Mouse (Mus musculus) E14TG2a.4 (cell line): Measurements from ENCODE around the gene Slc9a5.

Experiments used
- H3K27me3 ChIP-seq: 2 replicates; pipeline ENCODE4 v1.6.1; 2014; ENCODE audit warnings: low read length, control low read depth; ENCODE audit not compliant: insufficient read depth
- H3K36me3 ChIP-seq: 2 replicates; pipeline ENCODE4 v1.6.1; 2014; ENCODE audit warnings: low read length, control low read depth; ENCODE audit not compliant: insufficient read depth
- H3K4me1 ChIP-seq: replicated peaks from 2 replicates; pipeline ENCODE4 v1.6.1; 2014; ENCODE audit warnings: low read depth, low read length, control low read depth
- H3K4me3 ChIP-seq: replicated peaks from 2 replicates; pipeline ENCODE4 v1.5.1; 2014; ENCODE audit warnings: mild to moderate bottlenecking, low read length
- H3K9me3 ChIP-seq: 2 replicates; pipeline ENCODE4 v1.6.1; 2014; ENCODE audit warnings: low read length, control low read depth
- CTCF ChIP-seq: conservative IDR thresholded peaks from 2 replicates; pipeline ENCODE4 v1.5.1; 2014; ENCODE audit warnings: low read length
- NANOG ChIP-seq: IDR thresholded peaks from 2 replicates; pipeline ENCODE4 v1.6.1; 2014; ENCODE audit warnings: borderline replicate concordance, low read length, mixed read lengths
- POU5F1 ChIP-seq: IDR thresholded peaks from 2 replicates; pipeline ENCODE4 v1.6.1; 2014; ENCODE audit warnings: low read length, borderline replicate concordance

Gene Slc9a5

DNA sequence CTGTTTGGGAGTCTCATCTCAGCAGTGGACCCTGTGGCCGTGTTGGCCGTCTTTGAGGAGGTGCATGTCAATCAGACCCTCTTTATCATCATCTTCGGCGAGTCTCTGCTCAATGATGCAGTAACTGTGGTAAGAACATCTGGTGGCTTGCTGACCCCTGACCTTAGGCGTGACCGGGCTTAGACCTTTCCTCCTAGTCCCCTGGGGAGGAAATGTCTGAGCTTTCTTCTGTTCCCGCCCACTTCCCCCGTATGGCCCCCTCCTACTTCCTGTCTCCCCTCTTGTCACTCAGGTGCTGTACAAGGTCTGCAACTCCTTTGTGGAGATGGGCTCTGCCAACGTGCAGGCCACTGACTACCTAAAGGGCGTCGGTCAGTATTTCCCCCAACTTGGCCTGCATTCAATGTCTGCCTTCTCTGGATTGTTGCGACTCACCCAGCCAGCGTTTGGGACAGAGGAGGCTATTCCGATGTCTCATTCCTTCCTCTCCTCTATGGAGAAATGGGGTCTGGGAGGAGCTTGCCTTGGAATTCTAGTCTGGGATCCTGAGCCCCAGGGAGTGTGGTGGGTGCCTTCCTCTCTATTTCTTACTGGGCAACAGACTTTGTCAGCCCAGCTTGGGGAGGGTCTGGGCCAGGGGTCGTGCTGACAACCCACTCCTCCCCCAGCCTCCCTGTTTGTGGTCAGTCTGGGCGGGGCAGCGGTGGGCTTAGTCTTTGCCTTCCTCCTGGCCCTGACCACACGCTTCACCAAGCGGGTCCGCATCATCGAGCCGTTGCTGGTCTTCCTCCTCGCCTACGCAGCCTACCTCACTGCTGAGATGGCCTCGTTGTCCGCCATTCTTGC lies 6.8 kb downstream of the Slc9a5 start:
- peak overlapping the region; percentile 68 for H3K4me3 ChIP-seq
- TF ChIP-seq POU5F1 (no peak), NANOG (no peak), CTCF (no peak)

DNA sequence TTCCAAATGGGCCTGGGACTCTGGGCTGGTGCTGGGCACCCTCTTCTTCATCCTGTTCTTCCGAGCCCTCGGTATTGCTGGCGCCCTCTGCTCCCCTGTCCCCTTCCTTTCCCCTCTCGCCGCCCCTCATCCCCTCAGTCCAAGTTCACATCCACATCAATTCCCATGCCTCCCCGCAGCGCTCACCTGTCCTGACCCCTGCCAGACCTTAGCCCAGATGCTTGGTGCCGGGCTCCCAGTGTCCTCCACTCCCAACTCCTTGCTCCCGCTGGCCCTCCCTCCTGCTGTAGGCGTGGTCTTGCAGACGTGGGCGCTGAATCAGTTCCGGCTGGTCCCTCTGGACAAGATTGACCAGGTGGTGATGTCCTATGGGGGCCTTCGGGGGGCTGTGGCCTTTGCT lies 8.0 kb downstream of the Slc9a5 start:
- peaks cover 53% of the 10 kb centered on the region for H3K4me1 ChIP-seq
- no peak for TF ChIP-seq POU5F1
- no peak for TF ChIP-seq CTCF
- no peak for TF ChIP-seq NANOG
- H3K27me3 ChIP-seq: no peaks in the 10 kb centered on the region
- peaks cover 11% of the 10 kb centered on the region for H3K36me3 ChIP-seq
- H3K9me3 ChIP-seq: no peaks in the 10 kb centered on the region
- 0 out of 2 replicates have a peak overlapping the region, but pooled peaks have one; percentile 20 for H3K4me3 ChIP-seq

More for the DNA sequence above, 6.8 kb downstream of the Slc9a5 start:
- no peaks in the 10 kb centered on the region for H3K9me3 ChIP-seq
- peaks cover 10% of the 10 kb centered on the region for H3K27me3 ChIP-seq
- H3K36me3 ChIP-seq: peaks cover 11% of the 10 kb centered on the region
- H3K4me1 ChIP-seq: peaks cover 55% of the 10 kb centered on the region

DNA sequence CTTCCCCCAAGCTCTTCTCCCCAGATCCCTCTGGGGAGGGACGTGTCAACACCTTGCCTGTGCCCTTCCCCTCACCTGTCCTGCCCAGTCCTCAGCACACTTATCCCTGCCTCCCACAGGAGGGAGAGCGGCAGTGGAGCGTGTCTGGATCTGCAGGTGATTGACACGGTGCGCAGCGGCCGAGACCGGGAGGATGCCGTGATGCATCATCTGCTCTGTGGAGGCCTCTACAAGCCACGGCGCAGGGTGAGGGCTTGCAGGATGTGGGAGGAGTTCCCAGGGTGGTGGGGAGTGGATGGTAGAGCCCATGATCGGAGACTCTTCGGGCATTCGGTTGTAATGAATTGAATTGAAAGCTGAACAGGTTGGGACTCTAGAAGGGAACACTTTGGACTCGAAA lies 10.6 kb downstream of the Slc9a5 start:
- Histone ChIP-seq H3K9me3 (no peaks in the 10 kb centered on the region), H3K4me3 (peak overlapping the region; percentile 23; the same call in 1 of the 2 replicates), H3K27me3 (no peaks in the 10 kb centered on the region), H3K36me3 (peaks cover 21% of the 10 kb centered on the region), H3K4me1 (peaks cover 53% of the 10 kb centered on the region)
- TF ChIP-seq POU5F1 (no peak), NANOG (no peak), CTCF (no peak)

DNA sequence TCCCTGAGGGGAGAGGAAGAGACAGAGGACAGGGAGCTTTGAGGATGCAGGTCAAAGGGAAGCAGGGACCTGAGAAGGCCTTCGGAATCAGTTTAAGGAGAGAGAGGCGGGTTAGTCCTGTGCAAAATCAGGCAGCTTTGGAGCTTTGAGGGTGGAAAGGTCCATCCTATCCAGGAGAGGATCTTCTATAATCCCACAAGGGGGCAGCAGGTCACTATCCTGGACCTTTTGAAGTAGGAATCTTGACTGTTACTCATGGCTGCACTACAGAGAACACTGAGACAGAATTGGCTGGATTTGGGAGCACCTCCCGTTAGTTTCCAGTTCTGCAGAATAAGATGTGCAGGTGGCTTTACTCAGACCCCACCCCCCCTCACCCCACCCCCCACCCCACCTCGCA lies 11.0 kb downstream of the Slc9a5 start:
- no peak for TF ChIP-seq NANOG
- TF ChIP-seq POU5F1: no peak
- peak; percentile 14; the same call in 1 of the 2 replicates for TF ChIP-seq CTCF
- 0 out of 2 replicates have a peak overlapping the region, but pooled peaks have one; percentile 23 for H3K4me3 ChIP-seq
- peaks cover 25% of the 10 kb centered on the region for H3K36me3 ChIP-seq
- H3K9me3 ChIP-seq: no peaks in the 10 kb centered on the region
- H3K4me1 ChIP-seq: peaks cover 54% of the 10 kb centered on the region
- no peaks in the 10 kb centered on the region for H3K27me3 ChIP-seq

DNA sequence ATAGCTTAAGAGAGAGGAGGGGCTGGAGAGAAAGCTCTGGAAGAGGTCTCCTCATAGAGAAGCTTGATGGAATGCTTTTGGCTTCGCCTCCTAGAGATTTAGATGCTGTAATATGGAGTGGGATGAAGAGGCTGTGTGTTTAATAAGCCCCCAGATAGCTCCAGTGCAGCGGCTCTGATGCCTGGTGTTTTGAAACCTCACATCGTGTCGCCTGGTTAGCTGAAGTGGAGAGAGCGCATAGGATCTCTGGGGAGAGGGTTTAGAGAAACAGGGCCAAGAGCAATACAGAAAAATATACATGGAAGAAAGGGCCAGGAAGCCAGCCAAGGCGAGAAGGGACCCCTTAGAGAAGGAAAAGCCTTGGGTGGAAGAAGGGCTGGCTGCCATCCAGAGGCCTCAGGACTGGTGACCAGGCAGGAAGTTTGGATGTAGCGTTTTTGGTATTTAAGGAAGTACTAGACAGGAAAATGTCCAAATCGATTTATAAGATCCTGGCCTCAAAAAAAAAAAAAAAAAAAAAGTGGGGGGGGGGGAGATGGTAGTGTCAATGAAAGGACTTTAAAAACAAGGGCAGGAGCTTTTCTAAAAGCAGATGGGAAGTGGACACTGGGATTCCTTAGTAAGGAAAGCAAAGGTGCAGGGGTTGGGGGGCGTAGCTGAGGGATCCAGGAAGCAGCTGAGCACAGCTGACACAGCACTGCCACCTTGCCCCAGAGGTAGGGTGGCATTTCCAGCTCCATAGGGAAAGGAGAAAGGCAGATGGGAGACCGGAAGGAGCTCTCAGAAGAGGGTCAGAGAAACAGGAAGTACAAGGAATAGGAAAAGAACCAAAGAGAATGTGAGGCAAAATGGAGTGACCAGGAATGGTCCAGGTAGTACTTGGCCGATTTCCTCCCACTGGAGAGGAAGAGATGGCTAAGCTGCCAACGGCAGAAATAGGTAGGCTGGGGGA lies 13.4 kb downstream of the Slc9a5 start:
- Histone ChIP-seq H3K36me3 (peaks cover 39% of the 10 kb centered on the region), H3K4me3 (no peak overlapping the region), H3K4me1 (peaks cover 30% of the 10 kb centered on the region), H3K27me3 (no peaks in the 10 kb centered on the region), H3K9me3 (no peaks in the 10 kb centered on the region)
- no peak for TF ChIP-seq CTCF
- TF ChIP-seq POU5F1: no peak
- no peak for TF ChIP-seq NANOG

DNA sequence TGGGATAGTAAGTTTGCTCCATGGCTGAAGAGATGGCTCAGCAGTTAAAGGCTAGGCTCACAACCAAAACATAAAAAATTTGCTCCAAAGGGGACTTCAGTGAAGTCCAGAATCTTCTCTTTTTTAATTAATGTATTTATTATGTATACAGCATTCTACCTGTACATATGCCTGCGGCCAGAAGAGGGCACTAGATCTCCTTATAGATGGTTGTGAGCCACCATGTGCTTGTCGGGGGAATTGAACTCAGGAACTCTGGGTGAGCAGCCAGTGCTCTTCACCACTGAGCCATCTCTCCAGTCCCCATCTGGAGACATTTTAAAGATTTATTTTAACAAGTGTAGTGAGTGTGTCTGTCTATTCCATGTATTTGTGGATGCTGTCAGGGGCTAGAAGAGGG lies 18.5 kb downstream of the Slc9a5 start:
- 0 out of 2 replicates have a peak, but pooled peaks cover 4% of the 10 kb centered on the region for H3K27me3 ChIP-seq
- no peaks in the 10 kb centered on the region for H3K9me3 ChIP-seq
- TF ChIP-seq POU5F1 (no peak), NANOG (no peak), CTCF (peak; percentile 49)
- H3K4me1 ChIP-seq: peaks cover 21% of the 10 kb centered on the region
- no peak overlapping the region for H3K4me3 ChIP-seq
- H3K36me3 ChIP-seq: peaks cover 43% of the 10 kb centered on the region

DNA sequence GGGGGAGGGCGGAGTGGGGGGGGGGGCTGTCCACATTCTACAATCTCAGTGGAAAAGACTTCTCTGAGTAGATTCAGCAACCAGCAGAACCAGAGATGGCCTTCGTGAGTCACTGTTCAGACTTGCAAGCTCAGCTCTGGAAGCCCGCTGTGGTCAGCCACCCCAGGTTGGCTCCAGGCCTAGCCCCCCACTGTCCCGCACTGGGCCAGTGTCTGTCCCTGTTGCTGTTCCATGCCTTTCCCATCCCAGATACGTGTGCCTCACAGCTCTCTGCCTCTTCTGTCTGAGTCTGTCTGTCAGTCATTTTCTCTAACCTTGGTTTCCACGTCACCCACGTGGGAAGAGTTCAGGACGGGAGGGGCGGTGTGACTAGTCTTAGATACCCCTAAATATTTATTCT lies 23.8 kb downstream of the Slc9a5 start:
- no peak for TF ChIP-seq NANOG
- TF ChIP-seq CTCF: no peak
- no peak for TF ChIP-seq POU5F1
- no peak overlapping the region for H3K4me3 ChIP-seq
- peaks cover 13% of the 10 kb centered on the region for H3K36me3 ChIP-seq
- peaks cover 10% of the 10 kb centered on the region; the same call in 1 of the 2 replicates for H3K9me3 ChIP-seq
- H3K27me3 ChIP-seq: peaks cover 53% of the 10 kb centered on the region
- H3K4me1 ChIP-seq: peaks cover 26% of the 10 kb centered on the region

DNA sequence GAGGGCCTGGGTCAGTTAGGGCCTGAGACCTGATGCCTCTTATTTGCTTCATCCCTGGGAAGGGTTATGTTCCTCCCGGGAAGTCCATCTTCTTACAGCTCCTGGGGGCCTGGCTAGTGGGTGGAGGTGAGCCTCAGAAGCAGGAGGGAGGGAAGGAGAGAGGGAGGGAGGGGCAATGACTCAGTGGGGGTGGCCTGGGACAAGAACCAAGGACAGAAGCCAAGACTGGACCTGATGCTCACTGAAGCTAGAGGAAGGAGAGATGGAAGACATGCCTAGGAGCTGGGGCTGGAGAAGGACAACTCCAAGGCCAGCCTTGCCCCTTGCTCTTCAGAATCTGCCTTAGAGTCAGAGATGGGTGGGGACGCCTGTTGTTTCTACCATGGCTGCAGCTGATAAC lies 24.4 kb downstream of the Slc9a5 start, which contains the start of gene Plekhg4:
TSS of gene Plekhg4 (plus strand) at position 243 of the 400 bp plus-strand sequence.
- Histone ChIP-seq H3K27me3 (peaks cover 59% of the 10 kb centered on the region), H3K36me3 (peaks cover 8% of the 10 kb centered on the region), H3K4me3 (peak within 1 kb of the TSS; percentile 58), H3K9me3 (peaks cover 10% of the 10 kb centered on the region; the same call in 1 of the 2 replicates), H3K4me1 (peaks cover 27% of the 10 kb centered on the region)
- no peak for TF ChIP-seq CTCF
- TF ChIP-seq NANOG: no peak
- no peak for TF ChIP-seq POU5F1
